Mouse (Mus musculus) CH12.LX (cell line): ENCODE results near the gene Syt9.
A peak's percentile ranks its signal among the peaks of the same experiment; 100 is the strongest.

Experiments used
- CTCF ChIP-seq, 2 experiments: IDR thresholded peaks in 1 of 2; conservative IDR thresholded peaks in 1 of 2; 2 replicates each; pipeline ENCODE4 v1.5.1; 2011 to 2012; ENCODE audit warnings: low read depth in 2 of 2, low read length in 2 of 2, improper control_type of control experiment in 1 of 2, inconsistent platforms in 1 of 2, mild to moderate bottlenecking in 1 of 2, moderate library complexity in 1 of 2
- EP300 ChIP-seq: IDR thresholded peaks from 2 replicates; pipeline ENCODE4 v1.6.1; 2011; ENCODE audit warnings: low read length, improper control_type of control experiment
- MAFK ChIP-seq: IDR thresholded peaks from 2 replicates; pipeline ENCODE4 v1.6.1; 2011; ENCODE audit warnings: low read length, improper control_type of control experiment; ENCODE audit not compliant: insufficient replicate concordance
- MYC ChIP-seq: IDR thresholded peaks from 2 replicates; pipeline ENCODE4 v1.6.1; 2011; ENCODE audit warnings: low read depth, mild to moderate bottlenecking, improper control_type of control experiment, low read length
- POLR2A ChIP-seq: IDR thresholded peaks from 2 replicates; pipeline ENCODE4 v1.6.1; 2011; ENCODE audit warnings: low read depth, mild to moderate bottlenecking, improper control_type of control experiment, low read length
- TCF12 ChIP-seq: IDR thresholded peaks from 2 replicates; pipeline ENCODE4 v1.6.1; 2014; ENCODE audit warnings: low read depth, mild to moderate bottlenecking, inconsistent platforms, low read length, improper control_type of control experiment
- USF1 ChIP-seq: IDR thresholded peaks from 2 replicates; pipeline ENCODE4 v1.6.1; 2014; ENCODE audit warnings: low read depth, mild to moderate bottlenecking, inconsistent platforms, low read length, improper control_type of control experiment

DNA sequence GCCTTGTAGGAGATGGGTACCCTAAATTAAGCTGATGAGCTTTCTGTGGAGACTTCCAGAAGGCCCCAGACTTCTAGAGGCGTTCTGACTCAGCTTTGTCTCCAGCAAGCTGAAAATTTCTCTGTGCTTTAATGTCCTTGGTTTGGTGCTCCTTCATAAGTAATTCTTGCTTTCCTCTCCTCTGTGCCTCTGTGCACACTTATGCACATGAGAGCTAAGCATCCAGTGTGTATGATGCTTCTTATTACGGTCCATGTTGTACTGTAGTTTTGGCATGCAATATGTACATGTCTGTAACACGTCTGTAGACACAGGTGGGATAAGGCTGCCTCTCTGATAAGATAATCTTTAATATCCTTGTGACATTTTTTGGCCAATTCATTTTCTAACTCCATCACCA lies 227.4 kb downstream of the Syt9 start:
- TF ChIP-seq POLR2A, result no peak
- TF ChIP-seq MAFK, result 0 out of 2 replicates have a peak, but pooled peaks have one; percentile 16
- no peak for TF ChIP-seq MYC
- TF ChIP-seq EP300, result 0 out of 2 replicates have a peak, but pooled peaks have one; percentile 13
- no peak for TF ChIP-seq CTCF (conservative IDR thresholded peaks at IDR 0.05 in 1 of 2, IDR thresholded peaks at IDR 0.05 in 1 of 2; ENCODE audit: low read depth in 2 of 2, low read length in 2 of 2)
- no peak for TF ChIP-seq USF1
- no peak for TF ChIP-seq TCF12
